Mouse (Mus musculus): ENCODE data around the gene 2900026A02Rik. TPM values are rescaled to one million over a fixed set of nuclear protein-coding genes. Genes with fewer than 3 reads are reported as not detected.

2900026A02Rik gene
- total and polyA plus RNA-seq, 3 experiments, result 0.05 TPM; not detected in 2

DNA sequence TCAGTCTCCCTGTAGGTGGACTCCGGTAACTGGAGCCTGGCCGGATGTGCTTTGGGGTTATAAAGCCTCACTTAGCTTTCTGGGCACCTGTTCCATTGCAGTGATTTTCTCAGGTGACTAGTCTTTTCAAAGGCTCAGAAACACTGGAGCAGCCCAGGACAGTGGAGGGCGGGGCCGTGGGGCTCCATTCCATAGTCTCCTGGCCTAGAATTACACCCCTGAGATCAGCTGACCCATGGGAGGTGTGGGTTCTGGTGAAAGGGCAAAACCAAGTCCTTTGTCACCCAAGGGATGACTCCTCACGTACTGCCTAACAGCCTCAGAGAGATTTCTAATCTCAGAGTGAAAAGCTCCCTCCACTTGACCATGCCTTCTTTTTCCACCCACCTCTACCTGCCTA lies 9.2 kb upstream of the 2900026A02Rik start:
- no peaks in the 10 kb centered on the region for H3K27me3 ChIP-seq (ENCODE audit: insufficient read depth, low read length)
- H3K4me1 ChIP-seq (ENCODE audit: insufficient read depth, low read depth, low read length), result no peaks in the 10 kb centered on the region
- DNase-seq (ENCODE audit: low spot score), result no peak
- ATAC-seq (ENCODE audit: extremely low read depth, insufficient number of reproducible peaks, low FRiP score, poor library complexity, severe bottlenecking), result no peak
- no peaks in the 10 kb centered on the region for H3K36me3 ChIP-seq (replicated peaks)
- no peak overlapping the region for H3K4me3 ChIP-seq (ENCODE audit: low read depth, low read length)
- peaks cover 77% of the 10 kb centered on the region for H3K9me3 ChIP-seq (replicated peaks)
- TF ChIP-seq TAL1 (conservative IDR thresholded peaks at IDR 0.05; ENCODE audit: low read depth, low read length) (no peak), GATA2 (IDR thresholded peaks at IDR 0.05; ENCODE audit: borderline replicate concordance, low read depth, low read length) (no peak), GATA1 (IDR thresholded peaks at IDR 0.05; ENCODE audit: borderline replicate concordance, low read length) (no peak), CTCF (IDR thresholded peaks at IDR 0.05; ENCODE audit: low read depth, low read length) (no peak), POLR2AphosphoS5 (IDR thresholded peaks at IDR 0.05; ENCODE audit: insufficient replicate concordance, low read depth, low read length) (no peak)

DNA sequence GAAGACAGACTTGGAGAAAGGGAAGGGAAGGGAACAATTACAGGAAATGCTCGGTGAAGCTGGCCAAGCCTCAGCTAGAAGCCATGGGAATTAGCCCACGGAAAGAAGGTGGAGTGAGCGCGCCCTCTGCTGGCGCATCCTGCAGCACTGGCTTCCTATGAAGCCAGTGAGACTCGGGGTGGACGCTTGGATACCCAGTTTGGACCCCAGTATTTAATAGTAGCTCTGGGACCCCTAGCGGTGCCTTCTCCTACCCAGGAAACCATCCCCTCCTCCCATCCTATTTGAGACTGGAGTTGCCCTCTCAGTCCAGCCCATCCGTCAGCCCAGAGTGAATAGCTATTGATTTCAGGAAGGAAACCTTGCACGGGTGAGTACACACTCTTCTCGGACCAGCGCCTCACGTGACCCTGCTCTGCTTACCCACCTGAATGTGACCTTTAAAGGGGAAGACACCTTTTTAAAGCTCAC lies 5.6 kb upstream of the 2900026A02Rik start, which contains the start of gene Tmem211:
Gene Tmem211, plus strand, starts transcription at position 278 of the 471 bp plus-strand sequence.
- ATAC-seq (ENCODE audit: extremely low read depth, insufficient number of reproducible peaks, low FRiP score, poor library complexity, severe bottlenecking) (no peak), DNase-seq (ENCODE audit: low spot score) (no peak)
- H3K4me3 ChIP-seq (ENCODE audit: low read depth, low read length), result no peak within 1 kb of the TSS
- no peaks in the 10 kb centered on the region for H3K36me3 ChIP-seq (replicated peaks)
- H3K9me3 ChIP-seq (replicated peaks), result peaks cover 86% of the 10 kb centered on the region
- no peaks in the 10 kb centered on the region for H3K27me3 ChIP-seq (ENCODE audit: insufficient read depth, low read length)
- no peaks in the 10 kb centered on the region for H3K4me1 ChIP-seq (ENCODE audit: insufficient read depth, low read depth, low read length)
- TF ChIP-seq TAL1 (conservative IDR thresholded peaks at IDR 0.05; ENCODE audit: low read depth, low read length), result no peak
- no peak for TF ChIP-seq CTCF (IDR thresholded peaks at IDR 0.05; ENCODE audit: low read depth, low read length)
- TF ChIP-seq GATA2 (IDR thresholded peaks at IDR 0.05; ENCODE audit: borderline replicate concordance, low read depth, low read length), result no peak
- TF ChIP-seq GATA1 (IDR thresholded peaks at IDR 0.05; ENCODE audit: borderline replicate concordance, low read length), result no peak
- TF ChIP-seq POLR2AphosphoS5 (IDR thresholded peaks at IDR 0.05; ENCODE audit: insufficient replicate concordance, low read depth, low read length), result no peak

DNA sequence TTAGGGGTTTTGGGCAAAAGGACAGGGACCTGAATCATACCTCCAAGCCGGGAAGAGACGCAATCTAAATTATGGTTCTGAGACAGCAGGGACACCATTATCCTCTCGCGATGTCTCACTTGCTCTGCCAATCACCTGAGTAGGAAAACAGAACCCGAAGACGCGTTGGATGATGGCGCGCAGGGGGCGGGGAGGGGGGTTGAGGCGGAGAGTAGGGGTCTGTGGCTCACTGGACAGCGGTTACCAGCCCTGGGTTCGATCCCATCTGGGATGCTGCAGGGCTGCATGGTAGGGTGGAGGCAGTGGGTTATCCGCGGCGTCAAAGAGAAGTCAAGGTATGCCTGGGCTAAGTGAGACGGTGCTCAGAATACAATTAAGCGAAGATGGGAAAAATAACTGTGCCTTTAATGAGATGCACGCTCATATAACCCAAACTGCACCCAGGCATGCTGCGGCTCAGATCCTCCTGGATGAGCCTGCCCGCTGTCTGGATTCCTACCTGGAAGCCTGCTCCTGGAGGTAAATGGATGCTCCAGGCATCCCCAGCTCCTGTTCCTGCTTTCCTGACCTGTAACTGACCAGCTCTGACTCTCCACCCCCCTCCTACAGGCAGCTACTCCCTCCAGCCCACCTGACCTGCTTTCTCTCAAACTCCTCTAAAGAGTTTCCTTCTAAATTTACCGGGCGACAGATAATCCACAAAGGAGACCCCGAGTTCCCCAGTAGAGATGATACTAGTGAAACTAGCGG lies 4.8 kb upstream of the 2900026A02Rik start:
- Histone ChIP-seq H3K36me3 (replicated peaks) (no peaks in the 10 kb centered on the region), H3K4me3 (ENCODE audit: low read depth, low read length) (no peak overlapping the region), H3K4me1 (ENCODE audit: insufficient read depth, low read depth, low read length) (no peaks in the 10 kb centered on the region), H3K9me3 (replicated peaks) (peaks cover 83% of the 10 kb centered on the region), H3K27me3 (ENCODE audit: insufficient read depth, low read length) (no peaks in the 10 kb centered on the region)
- no peak for ATAC-seq (ENCODE audit: extremely low read depth, insufficient number of reproducible peaks, low FRiP score, poor library complexity, severe bottlenecking)
- DNase-seq (ENCODE audit: low spot score), result no peak
- no peak for TF ChIP-seq POLR2AphosphoS5 (IDR thresholded peaks at IDR 0.05; ENCODE audit: insufficient replicate concordance, low read depth, low read length)
- no peak for TF ChIP-seq GATA1 (IDR thresholded peaks at IDR 0.05; ENCODE audit: borderline replicate concordance, low read length)
- TF ChIP-seq CTCF (IDR thresholded peaks at IDR 0.05; ENCODE audit: low read depth, low read length), result no peak
- TF ChIP-seq GATA2 (IDR thresholded peaks at IDR 0.05; ENCODE audit: borderline replicate concordance, low read depth, low read length), result no peak
- no peak for TF ChIP-seq TAL1 (conservative IDR thresholded peaks at IDR 0.05; ENCODE audit: low read depth, low read length)

DNA sequence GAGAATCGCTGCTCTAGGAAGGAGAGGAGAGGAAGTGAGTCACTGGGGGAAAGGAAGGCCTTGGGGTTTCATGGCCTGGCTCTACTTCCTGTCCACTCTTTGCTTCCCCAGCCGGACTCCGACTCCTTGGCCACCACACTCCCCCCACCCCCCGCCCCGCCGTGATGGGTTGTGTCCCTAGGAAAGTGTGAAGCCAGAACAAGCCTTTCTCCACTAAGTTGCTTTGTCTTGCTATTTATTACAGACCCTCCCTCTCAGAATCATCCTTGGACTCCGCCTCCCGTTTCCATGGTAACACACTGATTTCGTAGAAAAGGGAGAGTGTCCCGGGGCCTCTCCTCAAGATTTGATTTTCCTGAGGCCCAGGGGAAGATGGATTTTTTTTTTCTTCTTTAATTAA lies 4.2 kb upstream of the 2900026A02Rik start:
- Histone ChIP-seq H3K27me3 (ENCODE audit: insufficient read depth, low read length) (no peaks in the 10 kb centered on the region), H3K36me3 (replicated peaks) (no peaks in the 10 kb centered on the region), H3K9me3 (replicated peaks) (peaks cover 83% of the 10 kb centered on the region), H3K4me3 (ENCODE audit: low read depth, low read length) (no peak overlapping the region), H3K4me1 (ENCODE audit: insufficient read depth, low read depth, low read length) (no peaks in the 10 kb centered on the region)
- ATAC-seq (ENCODE audit: extremely low read depth, insufficient number of reproducible peaks, low FRiP score, poor library complexity, severe bottlenecking), result no peak
- no peak for TF ChIP-seq CTCF (IDR thresholded peaks at IDR 0.05; ENCODE audit: low read depth, low read length)
- no peak for TF ChIP-seq TAL1 (conservative IDR thresholded peaks at IDR 0.05; ENCODE audit: low read depth, low read length)
- TF ChIP-seq GATA2 (IDR thresholded peaks at IDR 0.05; ENCODE audit: borderline replicate concordance, low read depth, low read length), result no peak
- no peak for TF ChIP-seq POLR2AphosphoS5 (IDR thresholded peaks at IDR 0.05; ENCODE audit: insufficient replicate concordance, low read depth, low read length)
- no peak for DNase-seq (ENCODE audit: low spot score)

DNA sequence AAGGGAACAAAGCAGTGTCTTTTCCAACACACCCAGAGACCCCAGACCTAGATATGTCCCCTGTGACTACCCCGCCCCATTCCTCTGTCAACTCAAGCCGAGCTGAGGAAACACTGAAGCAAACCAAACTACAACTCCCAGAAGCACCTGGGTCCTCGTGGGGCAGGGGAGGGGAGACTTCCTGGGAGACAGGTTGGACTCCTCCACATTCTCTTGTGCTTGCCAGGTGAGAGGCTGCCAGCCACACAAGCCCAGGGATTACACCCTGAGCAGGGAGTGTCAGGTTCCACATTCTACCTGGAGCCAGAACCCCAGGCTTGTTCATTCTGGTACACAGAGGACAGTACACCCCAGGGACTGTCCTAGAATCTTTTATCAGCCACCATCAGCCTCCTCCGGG lies 2.9 kb upstream of the 2900026A02Rik start:
- H3K27me3 ChIP-seq (ENCODE audit: insufficient read depth, low read length), result no peaks in the 10 kb centered on the region; the same call in 1 of the 2 replicates
- no peaks in the 10 kb centered on the region for H3K4me1 ChIP-seq (ENCODE audit: insufficient read depth, low read depth, low read length)
- ATAC-seq (ENCODE audit: extremely low read depth, insufficient number of reproducible peaks, low FRiP score, poor library complexity, severe bottlenecking), result no peak

DNA sequence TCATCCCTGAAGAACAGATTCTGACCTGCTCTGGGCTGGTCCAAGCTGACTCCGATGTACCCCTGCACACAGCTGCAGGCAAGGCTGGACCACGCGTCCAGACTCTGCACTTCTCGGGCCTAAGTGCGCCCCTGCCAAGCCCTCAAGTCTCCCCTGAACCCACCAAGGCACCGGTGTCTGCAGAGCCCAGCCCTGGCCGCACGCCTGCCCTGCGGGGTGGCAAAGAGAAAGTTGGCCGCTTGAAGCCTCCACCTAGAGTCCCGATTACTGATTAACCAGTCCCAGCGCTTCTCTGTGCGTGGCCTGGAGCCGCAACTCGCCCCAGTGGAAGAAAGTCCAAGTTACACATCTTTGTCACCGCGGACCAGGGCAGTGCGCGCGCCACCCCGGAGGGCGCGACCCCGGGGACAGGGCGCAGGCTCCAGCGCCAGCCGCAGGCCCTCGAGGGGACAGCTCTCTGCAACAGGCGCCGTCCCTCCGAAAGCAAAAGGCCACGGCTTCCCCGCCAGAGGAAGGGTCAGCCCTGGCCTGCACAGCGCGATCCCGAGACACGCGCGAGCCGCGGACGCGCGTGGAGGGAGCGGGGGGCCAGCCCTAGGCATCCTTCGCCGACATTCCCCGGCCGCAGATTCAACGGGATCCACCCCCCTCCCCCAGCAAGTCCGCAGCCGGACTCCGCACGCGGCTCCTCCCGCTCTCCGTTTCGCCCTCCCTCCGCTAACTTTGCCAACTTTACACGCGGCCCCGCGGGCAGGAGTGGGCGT lies 471 bp downstream of the 2900026A02Rik start:
- Histone ChIP-seq H3K27me3 (ENCODE audit: insufficient read depth, low read length) (no peaks in the 10 kb centered on the region; the same call in 1 of the 2 replicates), H3K4me1 (ENCODE audit: insufficient read depth, low read depth, low read length) (no peaks in the 10 kb centered on the region), H3K4me3 (ENCODE audit: low read depth, low read length) (peak overlapping the region; percentile 23; the same call in 1 of the 2 replicates), H3K9me3 (replicated peaks) (peaks cover 88% of the 10 kb centered on the region), H3K36me3 (replicated peaks) (no peaks in the 10 kb centered on the region)
- no peak for TF ChIP-seq GATA1 (IDR thresholded peaks at IDR 0.05; ENCODE audit: borderline replicate concordance, low read length)
- no peak for TF ChIP-seq POLR2AphosphoS5 (IDR thresholded peaks at IDR 0.05; ENCODE audit: insufficient replicate concordance, low read depth, low read length)
- TF ChIP-seq TAL1 (conservative IDR thresholded peaks at IDR 0.05; ENCODE audit: low read depth, low read length), result no peak
- DNase-seq (ENCODE audit: low spot score) (no peak), ATAC-seq (ENCODE audit: extremely low read depth, insufficient number of reproducible peaks, low FRiP score, poor library complexity, severe bottlenecking) (no peak)

More for the DNA sequence above, 2.9 kb upstream of the 2900026A02Rik start:
- Histone ChIP-seq H3K4me3 (ENCODE audit: low read depth, low read length) (no peak overlapping the region), H3K36me3 (replicated peaks) (no peaks in the 10 kb centered on the region), H3K9me3 (replicated peaks) (peaks cover 86% of the 10 kb centered on the region)
- TF ChIP-seq GATA1 (IDR thresholded peaks at IDR 0.05; ENCODE audit: borderline replicate concordance, low read length) (no peak), CTCF (IDR thresholded peaks at IDR 0.05; ENCODE audit: low read depth, low read length) (no peak), POLR2AphosphoS5 (IDR thresholded peaks at IDR 0.05; ENCODE audit: insufficient replicate concordance, low read depth, low read length) (no peak), TAL1 (conservative IDR thresholded peaks at IDR 0.05; ENCODE audit: low read depth, low read length) (no peak), GATA2 (IDR thresholded peaks at IDR 0.05; ENCODE audit: borderline replicate concordance, low read depth, low read length) (no peak)
- DNase-seq (ENCODE audit: low spot score), result no peak
